Mouse (Mus musculus) right cerebral cortex, adult 18-20 months (tissue): ENCODE measurements around the gene Ywhab.

ENCODE experiments used
- DNase-seq: peaks from one replicate; pipeline ENCODE4 v3.0.0; 2022; ENCODE audit warnings: mixed read lengths

The Ywhab gene

DNA sequence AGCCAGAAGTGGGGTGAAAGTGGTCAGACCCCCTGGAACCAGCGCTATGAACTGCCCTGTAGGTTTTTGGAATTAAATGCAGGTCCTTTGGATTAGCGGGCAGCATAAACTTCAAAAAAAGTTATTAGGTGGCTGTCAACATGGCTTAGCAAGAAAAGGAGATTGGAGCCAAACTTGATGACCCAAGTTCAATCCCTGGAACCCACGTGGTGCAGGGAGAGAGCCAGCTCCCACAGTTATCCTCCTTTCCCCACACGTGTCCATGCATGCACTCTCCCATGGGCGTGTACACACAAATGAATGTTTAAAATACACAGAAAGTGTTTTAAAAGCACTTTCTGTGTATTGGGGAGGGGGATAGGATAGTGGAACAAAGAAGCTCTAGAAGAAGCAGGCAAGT is 15.7 kb downstream of the Ywhab start:
- no peak for DNase-seq

- no peak for DNase-seq
Observed at GRCm38 (mm10) chr2:164010944-164011343, 16.2 kb downstream of the Ywhab start.

DNA sequence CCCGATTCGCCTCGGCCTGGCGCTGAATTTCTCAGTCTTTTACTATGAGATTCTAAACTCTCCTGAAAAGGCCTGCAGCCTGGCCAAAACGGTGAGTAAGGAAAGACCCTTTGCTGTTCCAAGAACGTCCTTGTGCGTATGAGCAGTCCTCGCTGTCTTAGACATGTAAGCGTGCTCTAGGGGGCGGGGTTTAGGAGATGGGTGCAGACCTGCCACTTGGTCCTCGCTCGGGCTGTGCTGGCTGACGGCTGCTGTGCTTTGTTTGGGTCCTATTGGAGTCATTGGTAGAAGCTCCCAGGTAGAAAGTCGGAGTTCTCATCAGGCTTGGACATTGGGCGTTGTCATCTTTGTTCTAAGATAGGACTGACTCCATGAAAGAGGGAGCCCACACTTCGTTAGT is 20.5 kb downstream of the Ywhab start:
- no peak for DNase-seq

- DNase-seq, result no peak
Observed at GRCm38 (mm10) chr2:164018910-164019309, 24.1 kb downstream of the Ywhab start.

- DNase-seq, result no peak
Observed at GRCm38 (mm10) chr2:164019943-164020342, 25.2 kb downstream of the Ywhab start.

DNA sequence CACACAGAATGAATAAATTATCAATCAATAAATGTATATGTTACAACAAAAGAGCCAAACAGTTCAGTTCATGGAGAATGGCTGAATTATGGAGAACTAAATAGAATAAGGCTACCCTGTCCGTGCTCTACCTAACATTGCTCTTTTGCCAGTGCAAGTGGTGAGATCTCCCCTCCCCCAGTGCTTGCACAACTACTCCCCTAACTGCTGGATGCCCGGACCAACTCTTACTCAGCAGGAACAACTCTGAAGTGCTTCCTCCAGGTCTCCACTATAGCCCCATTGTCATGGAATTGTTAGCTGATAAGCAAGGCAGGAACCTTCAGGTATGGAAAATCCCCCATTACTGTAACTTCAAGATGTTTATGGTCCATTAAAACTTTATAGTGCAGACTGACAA is 27.3 kb downstream of the Ywhab start:
- DNase-seq, result no peak

GRCm38 (mm10) chr2:164025150-164025549 is 30.4 kb downstream of the Ywhab start, which contains the start of gene Pabpc1l:
Pabpc1l (plus strand) TSS chr2:164025450.
- no peak for DNase-seq

DNA sequence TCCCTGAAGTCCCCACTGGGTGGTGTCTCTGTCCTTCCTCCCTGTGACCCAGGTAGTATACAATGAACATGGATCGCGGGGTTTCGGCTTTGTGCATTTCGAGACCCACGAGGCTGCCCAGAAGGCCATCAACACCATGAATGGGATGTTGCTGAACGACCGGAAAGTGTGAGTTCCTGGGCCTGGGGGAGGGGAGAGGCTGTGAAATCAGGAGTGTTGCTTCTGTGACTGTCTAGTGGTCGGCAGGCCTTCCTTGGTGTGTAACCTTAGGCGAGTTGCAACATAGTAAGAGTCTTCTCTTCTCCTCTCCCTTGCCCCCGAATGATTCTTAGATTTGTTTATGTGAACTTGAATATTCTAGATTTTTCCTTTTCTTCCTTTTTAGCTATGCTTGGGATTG is 36.4 kb downstream of the Ywhab start:
- DNase-seq, result no peak

- no peak for DNase-seq
Observed at GRCm38 (mm10) chr2:164032973-164033372, 38.2 kb downstream of the Ywhab start.

DNA sequence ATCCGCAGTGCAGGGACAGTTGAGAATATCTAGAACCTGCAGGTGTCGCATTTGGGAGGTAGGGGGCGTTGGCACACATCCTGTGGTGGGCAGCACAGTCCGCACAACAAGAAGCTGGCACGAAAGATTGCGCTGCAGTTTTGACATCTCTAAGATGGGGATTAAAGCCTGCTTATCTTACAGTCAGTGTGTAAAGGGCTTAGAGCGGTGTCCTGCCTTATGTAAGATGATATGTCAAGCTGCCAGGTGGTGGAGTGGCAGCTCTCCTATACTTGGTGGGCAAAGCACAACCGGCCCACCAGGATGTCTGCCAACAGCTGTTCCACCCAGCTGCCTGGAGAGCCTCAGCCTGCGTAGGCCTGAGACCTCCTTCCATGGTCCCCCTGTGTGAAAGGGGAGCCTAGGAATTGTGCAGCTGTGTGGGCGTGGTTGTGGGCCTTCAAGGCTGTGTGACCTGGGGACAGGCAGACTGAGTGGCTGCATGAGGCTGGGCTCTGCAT is 41.8 kb downstream of the Ywhab start:
- no peak for DNase-seq

- no peak for DNase-seq
Observed at GRCm38 (mm10) chr2:164038407-164039028, 43.8 kb downstream of the Ywhab start.

DNA sequence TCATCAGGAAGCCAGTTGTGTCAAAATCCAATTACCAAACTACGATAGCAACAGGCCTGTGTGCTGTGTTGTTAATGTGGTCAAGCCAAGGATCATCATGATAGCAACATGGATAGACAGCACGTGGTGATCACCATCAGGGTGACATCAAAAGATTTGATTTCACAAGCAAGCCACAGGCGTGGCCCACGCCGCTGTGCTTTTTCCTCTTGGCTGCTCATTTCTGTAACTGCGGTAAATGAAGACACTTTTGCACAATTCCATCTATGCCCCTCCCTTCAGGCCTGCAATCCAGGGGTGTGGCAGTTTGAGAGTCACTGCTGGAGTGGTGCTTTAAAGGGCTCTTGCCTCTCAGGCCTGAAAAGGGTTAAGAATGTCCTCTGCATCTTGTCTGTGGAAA is 46.2 kb downstream of the Ywhab start:
- no peak for DNase-seq

GRCm38 (mm10) chr2:164041523-164041922 is 46.8 kb downstream of the Ywhab start:
- no peak for DNase-seq

DNA sequence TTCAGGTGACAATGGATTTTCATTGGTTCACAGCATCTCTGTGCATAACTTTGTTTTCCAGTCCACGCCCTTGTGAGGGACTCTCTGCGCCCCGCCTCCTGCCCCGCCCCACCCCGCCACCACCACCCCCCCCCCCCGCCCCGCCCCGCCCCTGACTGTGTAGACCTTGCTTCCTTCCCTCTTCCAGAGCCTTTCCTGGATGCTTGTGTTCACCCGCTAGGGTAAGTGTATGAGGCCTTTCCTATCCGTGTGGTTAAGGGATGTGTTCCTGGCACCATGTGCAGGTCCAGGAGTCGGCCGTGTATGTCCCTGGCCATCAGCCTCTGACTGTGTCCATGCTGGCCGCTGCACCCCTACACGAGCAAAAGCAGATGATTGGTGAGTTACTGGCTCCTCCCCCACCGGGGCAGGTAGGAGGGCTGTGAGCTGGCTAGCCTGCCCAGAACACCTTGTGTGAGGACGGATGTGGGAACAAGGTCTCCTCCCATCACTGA is 52.5 kb downstream of the Ywhab start:
- no peak for DNase-seq

- peak; percentile 33 for DNase-seq
Observed at GRCm38 (mm10) chr2:164053767-164054166, 59.0 kb downstream of the Ywhab start.

- DNase-seq, result no peak
Observed at GRCm38 (mm10) chr2:164054671-164055070, 59.9 kb downstream of the Ywhab start.

- no peak for DNase-seq
Observed at GRCm38 (mm10) chr2:164059634-164060235, 65.0 kb downstream of the Ywhab start.
